Mouse (Mus musculus) E14TG2a.4 (cell line): ENCODE results near the gene Wt1.

Experiments
- H3K27me3 ChIP-seq: 2 replicates; pipeline ENCODE4 v1.6.1; 2014; ENCODE audit warnings: low read length, control low read depth; ENCODE audit not compliant: insufficient read depth
- H3K36me3 ChIP-seq: 2 replicates; pipeline ENCODE4 v1.6.1; 2014; ENCODE audit warnings: low read length, control low read depth; ENCODE audit not compliant: insufficient read depth
- H3K4me1 ChIP-seq: replicated peaks from 2 replicates; pipeline ENCODE4 v1.6.1; 2014; ENCODE audit warnings: low read depth, low read length, control low read depth
- H3K4me3 ChIP-seq: replicated peaks from 2 replicates; pipeline ENCODE4 v1.5.1; 2014; ENCODE audit warnings: mild to moderate bottlenecking, low read length
- H3K9me3 ChIP-seq: 2 replicates; pipeline ENCODE4 v1.6.1; 2014; ENCODE audit warnings: low read length, control low read depth
- CTCF ChIP-seq: conservative IDR thresholded peaks from 2 replicates; pipeline ENCODE4 v1.5.1; 2014; ENCODE audit warnings: low read length
- NANOG ChIP-seq: IDR thresholded peaks from 2 replicates; pipeline ENCODE4 v1.6.1; 2014; ENCODE audit warnings: borderline replicate concordance, low read length, mixed read lengths
- POU5F1 ChIP-seq: IDR thresholded peaks from 2 replicates; pipeline ENCODE4 v1.6.1; 2014; ENCODE audit warnings: low read length, borderline replicate concordance

Gene Wt1

DNA sequence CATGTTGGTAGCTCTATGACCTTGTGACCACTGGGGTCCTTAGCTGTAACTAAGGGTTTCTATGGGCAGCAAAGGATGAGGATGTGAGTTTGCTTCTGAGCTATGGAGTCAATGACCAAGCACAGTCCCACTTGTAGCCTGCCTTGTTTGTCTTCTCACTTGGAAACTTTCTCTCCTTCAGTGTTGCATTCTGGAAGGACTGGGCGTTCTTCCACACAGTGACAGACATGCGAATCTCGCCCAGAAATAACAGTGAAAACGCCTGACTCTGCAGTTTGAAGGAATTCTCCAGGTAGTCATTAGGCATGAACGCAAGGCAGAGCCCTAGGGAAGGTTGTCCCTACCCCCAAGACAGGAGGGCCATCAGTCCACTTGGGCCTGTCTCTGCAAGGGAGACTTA lies 35.3 kb upstream of the Wt1 start:
- no peaks in the 10 kb centered on the region for H3K36me3 ChIP-seq
- TF ChIP-seq NANOG, result no peak
- no peak for TF ChIP-seq POU5F1
- TF ChIP-seq CTCF, result no peak
- peaks cover 12% of the 10 kb centered on the region; the same call in 1 of the 2 replicates for H3K27me3 ChIP-seq
- no peaks in the 10 kb centered on the region for H3K9me3 ChIP-seq
- H3K4me1 ChIP-seq, result no peaks in the 10 kb centered on the region
- H3K4me3 ChIP-seq, result no peak overlapping the region

GRCm38 (mm10) chr2:105091718-105092117 lies 34.6 kb upstream of the Wt1 start, which contains the start of gene Gm11060:
Gene Gm11060 (plus strand): TSS chr2:105092018.
- Histone ChIP-seq H3K9me3 (no peaks in the 10 kb centered on the region), H3K4me3 (no peak within 1 kb of the TSS), H3K36me3 (no peaks in the 10 kb centered on the region), H3K4me1 (no peaks in the 10 kb centered on the region), H3K27me3 (peaks cover 6% of the 10 kb centered on the region; the same call in 1 of the 2 replicates)
- TF ChIP-seq POU5F1 (no peak), NANOG (no peak), CTCF (no peak)

DNA sequence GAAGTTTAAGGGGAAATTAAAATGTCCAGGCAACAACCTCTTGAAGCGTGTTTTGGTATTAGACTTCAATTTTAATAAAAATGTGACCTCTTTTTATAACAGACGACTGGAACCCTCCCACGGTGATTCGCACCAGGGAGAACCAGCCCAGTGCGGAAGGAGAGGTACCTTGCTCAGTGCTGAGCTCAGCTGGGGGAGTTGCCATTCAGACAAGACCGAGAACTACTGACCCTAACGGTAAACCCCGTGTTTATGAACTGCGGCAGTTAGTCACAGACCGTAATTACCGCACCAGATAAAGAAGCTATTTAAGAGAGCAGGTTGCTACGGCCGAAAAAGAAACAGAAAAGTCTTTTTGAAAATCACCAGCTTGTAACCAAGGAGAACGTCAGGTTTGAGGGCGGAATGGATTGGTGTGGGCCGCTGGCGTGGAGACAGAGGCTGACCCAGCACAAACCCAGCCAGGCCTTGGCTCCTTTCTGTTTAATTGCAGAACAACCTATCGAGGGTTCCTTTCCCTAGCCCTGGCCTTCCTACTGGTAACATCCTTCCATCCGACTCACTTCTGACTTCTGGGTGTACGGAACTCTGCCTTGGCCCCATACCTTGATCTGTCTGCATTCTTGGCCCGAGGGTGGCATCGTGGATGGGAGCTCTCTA lies 28.9 kb upstream of the Wt1 start:
- peaks cover 29% of the 10 kb centered on the region for H3K4me1 ChIP-seq
- TF ChIP-seq NANOG (no peak), POU5F1 (no peak), CTCF (no peak)
- peak overlapping the region; percentile 64 for H3K4me3 ChIP-seq
- no peaks in the 10 kb centered on the region for H3K36me3 ChIP-seq
- H3K27me3 ChIP-seq, result no peaks in the 10 kb centered on the region
- H3K9me3 ChIP-seq, result no peaks in the 10 kb centered on the region

- no peak for TF ChIP-seq POU5F1
- no peak for TF ChIP-seq CTCF
- TF ChIP-seq NANOG, result no peak
- peaks cover 6% of the 10 kb centered on the region for H3K9me3 ChIP-seq
- no peaks in the 10 kb centered on the region for H3K36me3 ChIP-seq
- no peaks in the 10 kb centered on the region for H3K27me3 ChIP-seq
- H3K4me3 ChIP-seq, result no peak overlapping the region
- H3K4me1 ChIP-seq, result peaks cover 29% of the 10 kb centered on the region
These were observed 26.9 kb upstream of the Wt1 start for GRCm38 (mm10) chr2:105099410-105099809.

- H3K4me1 ChIP-seq, result peaks cover 29% of the 10 kb centered on the region
- H3K27me3 ChIP-seq, result no peaks in the 10 kb centered on the region
- no peaks in the 10 kb centered on the region for H3K36me3 ChIP-seq
- peaks cover 13% of the 10 kb centered on the region for H3K9me3 ChIP-seq
- H3K4me3 ChIP-seq, result 0 out of 2 replicates have a peak overlapping the region, but pooled peaks have one; percentile 1
- TF ChIP-seq POU5F1, result no peak
- no peak for TF ChIP-seq CTCF
- TF ChIP-seq NANOG, result no peak
These were observed 25.8 kb upstream of the Wt1 start for GRCm38 (mm10) chr2:105100541-105100940.

- Histone ChIP-seq H3K4me3 (no peak overlapping the region), H3K36me3 (no peaks in the 10 kb centered on the region), H3K27me3 (peaks cover 14% of the 10 kb centered on the region; the same call in 1 of the 2 replicates), H3K9me3 (peaks cover 11% of the 10 kb centered on the region), H3K4me1 (peaks cover 41% of the 10 kb centered on the region)
- TF ChIP-seq CTCF (no peak), NANOG (peak; percentile 50; the same call in 1 of the 2 replicates), POU5F1 (no peak)
These were observed 17.6 kb upstream of the Wt1 start for GRCm38 (mm10) chr2:105108703-105109158.

DNA sequence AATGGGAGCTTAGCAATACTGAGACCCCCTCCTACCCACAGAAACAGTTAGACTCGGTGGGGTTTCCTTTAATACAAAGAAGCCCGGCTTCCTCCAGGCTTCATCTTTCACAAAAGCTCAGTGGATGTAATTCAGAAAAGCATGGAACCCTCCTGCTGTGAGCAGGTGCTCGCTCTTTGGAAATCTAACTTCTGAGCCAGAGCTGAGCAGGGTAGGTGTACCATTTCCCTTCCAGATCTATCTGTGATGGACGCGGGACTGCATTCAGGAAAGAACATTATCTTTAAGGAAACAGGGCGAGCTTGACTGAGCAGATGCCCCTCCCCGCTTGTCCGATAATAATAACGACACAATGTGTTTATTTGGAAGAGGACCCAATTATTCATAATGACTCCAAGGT lies 12.3 kb upstream of the Wt1 start:
- no peak overlapping the region for H3K4me3 ChIP-seq
- H3K36me3 ChIP-seq, result no peaks in the 10 kb centered on the region
- TF ChIP-seq POU5F1, result no peak
- TF ChIP-seq NANOG, result no peak; the same call in 1 of the 2 replicates
- no peak for TF ChIP-seq CTCF
- H3K4me1 ChIP-seq, result peaks cover 48% of the 10 kb centered on the region
- no peaks in the 10 kb centered on the region for H3K9me3 ChIP-seq
- H3K27me3 ChIP-seq, result peaks cover 25% of the 10 kb centered on the region

DNA sequence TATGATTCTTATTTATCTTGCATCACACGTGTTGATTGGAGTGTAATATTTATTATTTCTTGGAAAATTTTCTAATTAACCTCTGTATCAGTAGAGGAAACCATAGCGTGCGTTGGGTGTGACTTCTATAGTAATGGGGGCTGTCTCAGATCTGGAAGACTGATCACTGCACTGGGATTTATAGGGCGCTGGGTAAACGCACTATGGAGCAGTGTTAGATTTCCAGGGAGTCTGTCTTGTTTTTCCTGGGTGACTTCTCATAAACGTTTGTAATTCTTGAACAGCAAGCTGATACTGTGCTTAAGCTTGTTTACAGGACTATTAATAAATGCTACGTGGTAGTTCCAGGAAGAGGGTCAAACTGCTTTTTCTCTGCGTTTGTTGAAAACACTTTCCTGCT lies 8.7 kb upstream of the Wt1 start:
- no peaks in the 10 kb centered on the region for H3K36me3 ChIP-seq
- H3K4me3 ChIP-seq, result no peak overlapping the region
- H3K27me3 ChIP-seq, result peaks cover 42% of the 10 kb centered on the region
- TF ChIP-seq CTCF (no peak), NANOG (no peak), POU5F1 (no peak)
- H3K9me3 ChIP-seq, result no peaks in the 10 kb centered on the region
- H3K4me1 ChIP-seq, result peaks cover 42% of the 10 kb centered on the region

GRCm38 (mm10) chr2:105122216-105122615 lies 4.1 kb upstream of the Wt1 start:
- Histone ChIP-seq H3K27me3 (peaks cover 77% of the 10 kb centered on the region), H3K9me3 (no peaks in the 10 kb centered on the region), H3K36me3 (no peaks in the 10 kb centered on the region), H3K4me1 (peaks cover 52% of the 10 kb centered on the region), H3K4me3 (no peak overlapping the region)
- no peak for TF ChIP-seq NANOG
- TF ChIP-seq CTCF, result no peak
- TF ChIP-seq POU5F1, result no peak
